Mouse (Mus musculus): ENCODE measurements around the gene Bcl6. TPM values are rescaled to one million over a fixed set of nuclear protein-coding genes. Genes with fewer than 3 reads are reported as not detected.

The Bcl6 gene
- polyA plus RNA-seq, 1 experiment from 2014 or later = 0.72 TPM

DNA sequence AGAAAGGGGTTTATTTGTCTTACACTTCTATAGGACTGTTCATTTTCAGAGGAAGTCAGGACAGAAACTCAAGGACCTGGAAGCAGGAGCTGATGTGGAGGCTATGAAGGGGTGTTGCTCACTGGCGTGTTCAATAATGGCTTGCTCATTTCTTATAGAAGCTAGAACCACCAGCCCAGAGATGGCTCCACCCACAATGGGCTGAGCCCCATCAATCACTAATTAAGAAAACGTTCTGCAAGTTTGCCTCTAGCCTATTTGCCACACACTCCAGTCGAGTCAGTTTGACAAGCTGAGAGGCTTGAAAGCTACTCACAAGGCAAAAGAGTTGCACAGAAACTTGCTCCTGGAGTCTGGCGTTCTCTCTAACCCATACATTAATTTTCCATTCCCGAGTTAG lies 67.0 kb downstream of the Bcl6 start:
- no peak for ATAC-seq (ENCODE audit: low read depth)
- WGBS = 76% methylated on average over 5 of the region's 5 CpGs
- Histone ChIP-seq H3K9ac (replicated peaks; ENCODE audit: low read depth, low read length) (no peak overlapping the region), H3K4me3 (ENCODE audit: low read depth, low read length) (no peak overlapping the region), H3K27ac (ENCODE audit: low read depth, low read length) (no peak overlapping the region), H3K4me2 (ENCODE audit: low read depth, low read length) (no peak overlapping the region), H3K9me3 (ENCODE audit: control insufficient read depth, low read length) (no peaks in the 10 kb centered on the region), H3K4me1 (ENCODE audit: control insufficient read depth, insufficient read depth, low read length) (no peaks in the 10 kb centered on the region), H3K27me3 (ENCODE audit: control insufficient read depth, insufficient read depth, low read length) (no peaks in the 10 kb centered on the region), H3K36me3 (ENCODE audit: control insufficient read depth, insufficient read depth, low read length) (no peaks in the 10 kb centered on the region)

DNA sequence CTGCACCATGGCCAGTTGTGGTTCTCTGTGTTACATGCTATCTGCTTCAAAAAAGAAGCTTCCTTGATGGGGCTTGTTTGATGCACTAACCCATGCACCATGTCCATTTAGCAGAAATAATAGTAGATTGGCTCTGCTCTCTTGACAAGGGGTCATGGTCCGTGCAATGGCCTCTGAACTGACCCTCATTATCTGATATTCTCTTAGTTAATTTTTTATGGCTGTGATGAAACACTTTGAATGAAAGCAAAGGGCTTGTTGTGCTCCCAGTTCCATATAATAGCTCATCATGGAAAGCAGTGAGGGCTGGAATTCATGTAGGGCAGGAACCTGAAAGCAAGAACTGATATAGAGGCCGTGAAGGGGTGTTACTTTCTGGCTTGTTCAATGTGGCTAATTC lies 69.2 kb downstream of the Bcl6 start:
- no peaks in the 10 kb centered on the region for H3K36me3 ChIP-seq (ENCODE audit: control insufficient read depth, insufficient read depth, low read length)
- H3K4me3 ChIP-seq (ENCODE audit: low read depth, low read length) = no peak overlapping the region
- H3K4me2 ChIP-seq (ENCODE audit: low read depth, low read length) = no peak overlapping the region
- no peak for ATAC-seq (ENCODE audit: low read depth)
- no peaks in the 10 kb centered on the region for H3K4me1 ChIP-seq (ENCODE audit: control insufficient read depth, insufficient read depth, low read length)
- 79% methylated on average over 2 of the region's 2 CpGs for WGBS
- no peak overlapping the region for H3K9ac ChIP-seq (replicated peaks; ENCODE audit: low read depth, low read length)
- H3K9me3 ChIP-seq (ENCODE audit: control insufficient read depth, low read length) = no peaks in the 10 kb centered on the region
- H3K27me3 ChIP-seq (ENCODE audit: control insufficient read depth, insufficient read depth, low read length) = no peaks in the 10 kb centered on the region
- H3K27ac ChIP-seq (ENCODE audit: low read depth, low read length) = no peak overlapping the region

Other genes with a start within 250 kb of the Bcl6 start
- gene Sst, start 97.9 kb downstream of the Bcl6 start, polyA plus RNA-seq (2014; fragmentation: Nextera tagmentation; extraction: Ambion mirVana) = 202 and 248 TPM in 2 replicates
- gene Rtp2, start 56.5 kb downstream of the Bcl6 start, polyA plus RNA-seq (2014; fragmentation: Nextera tagmentation; extraction: Ambion mirVana) = not detected in 2 replicates
- gene Gm37419, start 370 bp downstream of the Bcl6 start, polyA plus RNA-seq (2014; fragmentation: Nextera tagmentation; extraction: Ambion mirVana) = not detected in 2 replicates

Data from neural tube, embryonic 14.5 days (tissue).